Mouse (Mus musculus) CD4-positive naive resting alpha-beta T cell, adult 57 days (primary cell): ENCODE data around the gene Yipf3. TPM values are rescaled to one million over a fixed set of nuclear protein-coding genes. Genes with fewer than 3 reads are reported as not detected.

Source experiments
- total RNA-seq: library from RNA; stranded (reverse); gene quantifications from one replicate; pipeline ENCODE4 v1.2.4, GENCODE M21; 2023

Gene Yipf3
- 114 TPM for total RNA-seq

GRCm38 (mm10) chr17:46247512-46248188, at the start of gene Yipf3, which contains the start of gene Polr1c:
Yipf3 (plus strand) TSS chr17:46248080.
Polr1c (minus strand) TSS chr17:46248054.

GRCm38 (mm10) chr17:46202421-46203071, 45.3 kb upstream of the Yipf3 start, which contains the start of the genes Polh and Xpo5:
Polh (minus strand) TSS chr17:46202645.
Xpo5 (plus strand) TSS chr17:46202782.

GRCm38 (mm10) chr17:46253452-46254084, 5.7 kb downstream of the Yipf3 start, which contains the start of gene Lrrc73:
Lrrc73 (plus strand) TSS chr17:46253531.

GRCm38 (mm10) chr17:46282483-46283123, 34.7 kb downstream of the Yipf3 start, which contains the start of gene Tjap1:
Tjap1 (minus strand) TSS chr17:46283026.

GRCm38 (mm10) chr17:46297364-46298219, 49.7 kb downstream of the Yipf3 start, which contains the start of gene Dlk2:
Dlk2 (plus strand) TSS chr17:46297421.

Other genes with a start within 250 kb of the Yipf3 start
- 3.5 TPM for gene Vegfa, start 215.7 kb upstream of the Yipf3 start, total RNA-seq
- gene Mrps18a, start 137.1 kb upstream of the Yipf3 start, total RNA-seq: 52.9 TPM
- gene Rsph9, start 103.9 kb upstream of the Yipf3 start, total RNA-seq: not detected
- gene Mad2l1bp, start 94.5 kb upstream of the Yipf3 start, total RNA-seq: 26.2 TPM
- 174 TPM for gene Gtpbp2, start 87.0 kb upstream of the Yipf3 start, total RNA-seq
- 13.6 TPM for gene Polh, start 45.4 kb upstream of the Yipf3 start, total RNA-seq
- 36.9 TPM for gene Xpo5, start 45.3 kb upstream of the Yipf3 start, total RNA-seq
- gene Polr1c, start within 50 bp of the Yipf3 start, total RNA-seq: 60.4 TPM
- 2.2 TPM for gene Lrrc73, start 5.5 kb downstream of the Yipf3 start, total RNA-seq
- 55.2 TPM for gene Tjap1, start 34.9 kb downstream of the Yipf3 start, total RNA-seq
- 0.44 TPM for gene Dlk2, start 49.3 kb downstream of the Yipf3 start, total RNA-seq
- 19.1 TPM for gene Abcc10, start 80.3 kb downstream of the Yipf3 start, total RNA-seq
- gene Zfp318, start 135.7 kb downstream of the Yipf3 start, total RNA-seq: 45.1 TPM
- not detected for gene Crip3, start 180.8 kb downstream of the Yipf3 start, total RNA-seq
- not detected for gene Slc22a7, start 190.4 kb downstream of the Yipf3 start, total RNA-seq
- gene Ttbk1, start 239.6 kb downstream of the Yipf3 start, total RNA-seq: 0.59 TPM
- gene Dnph1, start 248.6 kb downstream of the Yipf3 start, total RNA-seq: 0.83 TPM